Mouse (Mus musculus): ENCODE data around the gene Znfx1.

Znfx1 gene

GRCm38 (mm10) chr2:166995796-166996532 is 66.9 kb downstream of the Znfx1 start, which contains the start of gene Stau1:
Stau1 (minus strand) TSS chr2:166996299.
- peak; percentile 84 to 96 for DNase-seq (ENCODE audit: low spot score in 2 of 2)

- DNase-seq (ENCODE audit: low spot score in 2 of 2) = peak; percentile 59 to 69
Observed at GRCm38 (mm10) chr2:166995021-166995795, 67.6 kb downstream of the Znfx1 start.

GRCm38 (mm10) chr2:166991945-166992344 is 70.9 kb downstream of the Znfx1 start:
- DNase-seq (ENCODE audit: low spot score in 2 of 2) = no peak

- DNase-seq (ENCODE audit: low spot score in 2 of 2) = peak in 1 of 2 experiments; percentile 34
Observed at GRCm38 (mm10) chr2:166990861-166991260, 72.0 kb downstream of the Znfx1 start.
